Mouse (Mus musculus) lung, embryonic 16.5 days (tissue): Measurements from ENCODE around the gene Sla2. TPM values are rescaled to one million over a fixed set of nuclear protein-coding genes. Genes with fewer than 3 reads are reported as not detected.
"Not testable (repeated sequence)": the region's sequence is repeated elsewhere in the genome, so short reads cannot be mapped to it uniquely, and the experiment has no call there.

Experiments
- ATAC-seq: fragments of 200-750 bp; cut with Nextera tagmentation; 2 replicates; pipeline ENCODE4 v1.8.0; 2017; ENCODE audit warnings: low read depth, mild to moderate bottlenecking, moderate library complexity
- H3K27ac ChIP-seq: fragments of 300-500 bp; sonication (generic); 2 replicates; pipeline ENCODE4 v1.5.1; 2014; ENCODE audit warnings: mild to moderate bottlenecking, control low read depth, low read length
- H3K27me3 ChIP-seq: fragments of 300-500 bp; sonication (generic); 2 replicates; pipeline ENCODE4 v1.6.1; 2014; ENCODE audit warnings: low read depth, low read length, mixed read lengths; ENCODE audit not compliant: control insufficient read depth, insufficient read depth
- H3K36me3 ChIP-seq: fragments of 300-500 bp; sonication (generic); 2 replicates; pipeline ENCODE4 v1.6.1; 2014; ENCODE audit warnings: low read length; ENCODE audit not compliant: control insufficient read depth, insufficient read depth
- H3K4me1 ChIP-seq: fragments of 300-500 bp; sonication (generic); replicated peaks from 2 replicates; pipeline ENCODE4 v1.6.1; 2014; ENCODE audit warnings: low read length, mixed read lengths; ENCODE audit not compliant: control insufficient read depth, insufficient read depth
- H3K4me2 ChIP-seq: fragments of 300-500 bp; sonication (generic); 2 replicates; pipeline ENCODE4 v1.6.1; 2014; ENCODE audit warnings: low read depth, low read length, control low read depth
- H3K4me3 ChIP-seq: fragments of 300-500 bp; sonication (generic); 2 replicates; pipeline ENCODE4 v1.5.1; 2014; ENCODE audit warnings: mild to moderate bottlenecking, low read length, control low read depth
- H3K9ac ChIP-seq: fragments of 300-500 bp; sonication (generic); 2 replicates; pipeline ENCODE4 v1.6.1; 2014; ENCODE audit warnings: low read length, control low read depth
- H3K9me3 ChIP-seq: fragments of 300-500 bp; sonication (generic); 2 replicates; pipeline ENCODE4 v1.6.1; 2016; ENCODE audit warnings: low read length; ENCODE audit not compliant: control insufficient read depth
- WGBS: fragments of 180-500 bp; shearing (Covaris S2); extraction: QIAGEN DNeasy Blood & Tissue Kit; methylation state at CpG from one replicate; pipeline ENCODE4 v1.1.7; 2014; 5-methylcytosine and 5-hydroxymethylcytosine counted together
- polyA plus RNA-seq: library from polyadenylated mRNA; unstranded; fragments of >200 nt; fragmentation: Nextera tagmentation; extraction: Ambion mirVana; gene quantifications from 2 replicates; pipeline ENCODE4 v1.2.1, GENCODE M21; 2015

Gene Sla2
- polyA plus RNA-seq, 1 experiment from 2014 or later, result 0.63 TPM

- Histone ChIP-seq H3K36me3 (no peaks in the 10 kb centered on the region), H3K9me3 (no peaks in the 10 kb centered on the region), H3K27me3 (no peaks in the 10 kb centered on the region), H3K27ac (no peak overlapping the region), H3K4me1 (no peaks in the 10 kb centered on the region), H3K4me2 (no peak overlapping the region), H3K9ac (no peak overlapping the region), H3K4me3 (no peak overlapping the region)
- WGBS, result 21% methylated on average over 3 of the region's 3 CpGs
- ATAC-seq, result no peak
These were observed 37.4 kb upstream of the Sla2 start for GRCm38 (mm10) chr2:156924210-156924898.

DNA sequence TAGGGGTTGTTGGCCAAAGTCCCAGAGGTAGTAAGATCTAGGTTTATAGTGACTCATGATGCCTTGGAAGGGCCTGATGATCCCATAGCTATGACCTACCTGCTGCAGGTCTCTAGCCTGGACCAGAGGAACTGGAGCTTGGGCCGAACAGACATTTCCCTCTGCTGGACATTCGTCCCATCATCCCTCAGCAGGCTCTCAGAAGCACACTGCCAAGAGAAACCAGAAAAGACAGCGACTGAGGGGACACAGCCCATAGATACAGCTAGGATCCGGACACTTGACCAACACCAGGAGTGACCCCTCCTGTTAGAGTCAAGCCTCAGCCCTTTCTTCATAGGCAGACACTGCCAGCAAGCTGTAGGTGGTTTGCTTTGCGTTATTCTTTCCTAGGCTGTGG lies 36.1 kb upstream of the Sla2 start:
- H3K4me3 ChIP-seq, result no peak overlapping the region
- no peak for ATAC-seq
- no peak overlapping the region for H3K9ac ChIP-seq
- no peaks in the 10 kb centered on the region for H3K9me3 ChIP-seq
- no peak overlapping the region for H3K4me2 ChIP-seq
- no peak overlapping the region for H3K27ac ChIP-seq
- no peaks in the 10 kb centered on the region for H3K27me3 ChIP-seq
- WGBS, result 83% methylated on average over 5 of the region's 5 CpGs
- no peaks in the 10 kb centered on the region for H3K36me3 ChIP-seq
- no peaks in the 10 kb centered on the region for H3K4me1 ChIP-seq

- Histone ChIP-seq H3K9ac (no peak overlapping the region), H3K4me1 (no peaks in the 10 kb centered on the region), H3K36me3 (no peaks in the 10 kb centered on the region), H3K4me2 (no peak overlapping the region), H3K27ac (no peak overlapping the region), H3K9me3 (no peaks in the 10 kb centered on the region), H3K27me3 (no peaks in the 10 kb centered on the region), H3K4me3 (no peak overlapping the region)
- ATAC-seq, result no peak
- 45% methylated on average over 2 of the region's 2 CpGs for WGBS
These were observed 32.8 kb upstream of the Sla2 start for GRCm38 (mm10) chr2:156919796-156920195.

GRCm38 (mm10) chr2:156919191-156919590 lies 32.2 kb upstream of the Sla2 start:
- H3K4me3 ChIP-seq, H3K36me3 ChIP-seq, H3K27ac ChIP-seq, H3K27me3 ChIP-seq, H3K4me1 ChIP-seq, ATAC-seq, H3K9me3 ChIP-seq, H3K9ac ChIP-seq, H3K4me2 ChIP-seq: not testable (repeated sequence)
- 81% methylated on average over 11 of the region's 11 CpGs for WGBS

DNA sequence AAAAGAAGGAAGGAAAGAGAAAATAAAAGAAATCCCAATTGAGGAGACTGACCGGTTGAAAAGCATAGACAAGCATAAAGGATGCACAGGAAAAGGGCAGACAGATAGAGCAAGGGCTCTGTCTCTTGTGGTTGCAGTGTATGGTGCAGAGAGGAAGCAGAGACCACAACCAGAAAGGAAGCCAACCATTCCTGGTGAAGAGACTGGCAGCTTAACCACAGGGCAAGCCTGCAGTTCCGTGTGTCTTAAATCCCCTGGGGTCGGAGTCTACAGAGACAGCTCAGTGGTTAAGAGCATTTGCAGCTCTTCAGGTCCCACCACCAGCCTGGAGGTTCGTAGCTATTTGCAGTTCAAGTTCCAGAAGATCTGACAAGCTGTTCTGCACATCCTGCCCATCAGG lies 31.6 kb upstream of the Sla2 start:
- no peak overlapping the region for H3K9ac ChIP-seq
- H3K27me3 ChIP-seq, result no peaks in the 10 kb centered on the region
- no peaks in the 10 kb centered on the region for H3K4me1 ChIP-seq
- H3K4me3 ChIP-seq, result no peak overlapping the region
- no peak for ATAC-seq
- no peaks in the 10 kb centered on the region for H3K9me3 ChIP-seq
- H3K4me2 ChIP-seq, result no peak overlapping the region
- H3K36me3 ChIP-seq, result no peaks in the 10 kb centered on the region
- no peak overlapping the region for H3K27ac ChIP-seq
- WGBS, result 40% methylated on average over 4 of the region's 4 CpGs

DNA sequence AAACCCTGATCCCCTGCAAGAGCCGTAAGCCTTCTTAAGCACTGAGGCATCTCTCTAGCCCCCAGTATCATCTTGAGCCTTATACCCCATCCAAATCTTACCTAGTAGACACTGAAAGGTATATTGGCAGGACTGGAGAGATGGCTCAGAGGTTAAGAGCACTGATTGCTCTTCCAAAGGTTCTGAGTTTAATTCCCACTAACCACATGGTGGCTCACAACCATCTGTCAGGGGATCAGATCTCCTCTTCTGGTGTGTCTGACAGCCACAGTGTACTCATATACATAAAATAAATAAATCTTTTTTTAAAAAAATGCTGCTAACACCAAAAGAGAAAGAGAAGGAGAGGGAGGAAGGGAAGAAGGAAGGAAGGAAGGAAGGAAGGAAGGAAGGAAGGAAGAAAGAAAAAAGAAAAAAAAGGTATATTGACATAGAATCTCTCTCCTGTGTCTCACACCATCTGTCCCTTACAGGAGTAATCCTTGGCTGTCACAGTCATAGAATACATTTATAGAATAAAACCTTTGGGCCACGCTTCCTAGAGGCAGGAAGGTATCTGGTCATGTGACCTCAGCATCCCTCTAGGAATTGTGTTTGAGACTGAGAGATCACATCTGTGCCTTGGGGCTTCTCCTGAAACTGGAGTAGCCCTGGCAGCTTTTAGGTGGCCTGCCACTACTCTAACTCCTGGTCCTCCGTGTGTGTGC lies 29.6 kb upstream of the Sla2 start:
- H3K27ac ChIP-seq, result no peak overlapping the region
- no peak overlapping the region for H3K9ac ChIP-seq
- WGBS, result 74% methylated on average over 3 of the region's 3 CpGs
- no peaks in the 10 kb centered on the region for H3K27me3 ChIP-seq
- H3K4me1 ChIP-seq, result peaks cover 4% of the 10 kb centered on the region; the same call in 1 of the 2 replicates
- H3K4me3 ChIP-seq, result no peak overlapping the region
- H3K9me3 ChIP-seq, result no peaks in the 10 kb centered on the region
- H3K36me3 ChIP-seq, result no peaks in the 10 kb centered on the region
- no peak for ATAC-seq
- no peak overlapping the region for H3K4me2 ChIP-seq

DNA sequence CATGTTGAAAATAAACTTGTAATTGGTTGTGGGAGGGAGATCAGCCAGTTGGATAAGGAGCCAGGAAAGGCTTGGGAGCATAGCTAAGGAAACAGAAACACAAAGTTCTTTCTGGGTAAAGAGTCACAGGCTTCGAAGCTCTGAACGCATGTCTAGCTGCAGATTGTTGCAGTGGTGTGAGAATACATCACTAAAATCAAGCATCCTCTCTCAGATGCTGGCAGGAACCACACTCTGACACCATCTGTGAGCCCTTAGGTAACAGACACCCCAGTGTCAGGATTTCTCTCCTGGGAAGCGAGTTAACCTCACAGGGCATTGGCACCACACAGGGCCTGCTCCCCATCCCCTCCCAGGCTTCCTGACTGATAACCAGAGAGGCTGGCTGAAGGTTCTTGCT lies 28.6 kb upstream of the Sla2 start:
- Histone ChIP-seq H3K4me1 (peaks cover 4% of the 10 kb centered on the region; the same call in 1 of the 2 replicates), H3K27me3 (no peaks in the 10 kb centered on the region), H3K36me3 (no peaks in the 10 kb centered on the region), H3K27ac (no peak overlapping the region), H3K4me2 (no peak overlapping the region), H3K9me3 (no peaks in the 10 kb centered on the region), H3K9ac (no peak overlapping the region), H3K4me3 (no peak overlapping the region)
- ATAC-seq, result no peak
- WGBS, result 78% methylated on average over 3 of the region's 3 CpGs

DNA sequence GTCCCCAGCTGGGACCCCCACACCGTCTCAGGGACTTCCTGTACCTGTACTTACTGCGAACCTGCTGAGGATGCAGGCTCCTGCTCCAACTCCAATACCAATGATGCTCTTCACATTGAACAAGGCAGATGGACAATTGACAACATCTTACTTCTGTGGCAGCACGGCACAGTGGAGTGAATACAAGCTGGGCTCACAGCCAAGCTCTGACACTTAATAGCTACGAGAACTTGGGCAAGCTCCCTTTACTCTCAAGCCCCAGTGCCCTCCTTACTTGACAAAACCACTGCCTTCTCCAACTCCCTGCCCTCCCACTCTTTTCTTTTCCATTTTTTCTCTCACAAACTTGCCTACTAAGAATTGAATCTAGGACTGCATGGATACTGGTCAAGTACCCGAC lies 26.2 kb upstream of the Sla2 start:
- H3K27ac ChIP-seq, result no peak overlapping the region
- peaks cover 4% of the 10 kb centered on the region; the same call in 1 of the 2 replicates for H3K4me1 ChIP-seq
- no peaks in the 10 kb centered on the region for H3K36me3 ChIP-seq
- H3K9ac ChIP-seq, result no peak overlapping the region
- no peak overlapping the region for H3K4me2 ChIP-seq
- H3K27me3 ChIP-seq, result no peaks in the 10 kb centered on the region
- H3K4me3 ChIP-seq, result no peak overlapping the region
- H3K9me3 ChIP-seq, result no peaks in the 10 kb centered on the region
- 0 out of 2 replicates have a peak, but pooled peaks have one; percentile 12 for ATAC-seq
- 49% methylated on average over 5 of the region's 5 CpGs for WGBS

- ATAC-seq, H3K9ac ChIP-seq, H3K9me3 ChIP-seq, H3K4me1 ChIP-seq, H3K27ac ChIP-seq, H3K4me2 ChIP-seq, H3K27me3 ChIP-seq, H3K4me3 ChIP-seq, H3K36me3 ChIP-seq: not testable (repeated sequence)
- 26% methylated on average over 4 of the region's 4 CpGs for WGBS
These were observed 18.9 kb upstream of the Sla2 start for GRCm38 (mm10) chr2:156905931-156906330.
